Mouse (Mus musculus): ENCODE measurements around the gene Sec24b. TPM values are rescaled to one million over a fixed set of nuclear protein-coding genes. Genes with fewer than 3 reads are reported as not detected.

Gene Sec24b
- total RNA-seq, 2 experiments from 2014 or later = 72.2 to 84.2 TPM

GRCm38 (mm10) chr3:129981756-129982155 lies 79.6 kb downstream of the Sec24b start:
- no peak for DNase-seq
- intact Hi-C loops (cut with DNase I) = no loop called here

GRCm38 (mm10) chr3:129979510-129979909 lies 81.8 kb downstream of the Sec24b start:
- intact Hi-C loops (cut with DNase I) = no loop called here
- DNase-seq = no peak

DNA sequence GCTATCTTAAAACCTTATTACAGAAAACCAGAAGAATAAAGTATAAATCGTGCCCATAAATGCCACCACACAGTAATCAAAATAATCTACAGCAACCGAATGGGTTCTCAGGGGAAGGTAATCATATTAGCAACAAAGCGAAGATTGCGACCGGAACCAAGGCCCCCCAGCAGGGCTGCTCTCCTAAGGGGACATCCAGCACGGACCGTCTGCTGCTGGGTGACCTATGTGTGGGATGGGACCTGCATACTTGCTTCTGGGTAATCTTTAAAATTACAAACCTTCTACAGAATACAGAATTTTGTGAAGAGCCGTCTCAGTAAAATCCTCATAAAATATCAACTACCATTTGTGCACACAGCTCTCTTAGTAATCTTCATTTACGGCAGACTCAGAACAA lies 82.6 kb downstream of the Sec24b start:
- no peak for DNase-seq
- intact Hi-C loops (cut with DNase I) = no loop called here

DNA sequence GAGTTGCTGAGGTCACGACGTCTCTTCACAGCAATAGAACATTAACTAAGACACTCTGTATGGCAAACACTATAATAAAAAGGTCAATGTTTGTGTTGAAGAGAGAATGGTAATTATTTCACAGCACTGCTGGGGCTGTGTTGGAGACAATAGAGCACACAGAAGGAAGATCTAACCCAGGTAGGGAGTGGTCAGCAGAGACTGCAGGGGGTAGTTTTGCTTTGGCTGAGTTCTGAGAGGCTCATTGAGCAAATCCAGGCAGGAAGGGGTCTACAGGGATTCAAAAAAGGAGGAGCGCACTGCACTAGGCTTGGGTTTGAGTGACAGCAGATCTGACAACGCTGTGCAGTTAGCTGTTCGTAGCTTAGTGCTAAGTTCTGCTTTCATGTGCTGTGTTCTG lies 85.0 kb downstream of the Sec24b start:
- DNase-seq = no peak
- intact Hi-C loops (cut with DNase I) = no loop called here

- DNase-seq = peak; percentile 73
- intact Hi-C loops (cut with DNase I) = no loop called here
Measured at GRCm38 (mm10) chr3:129970529-129971515, 90.5 kb downstream of the Sec24b start.

DNA sequence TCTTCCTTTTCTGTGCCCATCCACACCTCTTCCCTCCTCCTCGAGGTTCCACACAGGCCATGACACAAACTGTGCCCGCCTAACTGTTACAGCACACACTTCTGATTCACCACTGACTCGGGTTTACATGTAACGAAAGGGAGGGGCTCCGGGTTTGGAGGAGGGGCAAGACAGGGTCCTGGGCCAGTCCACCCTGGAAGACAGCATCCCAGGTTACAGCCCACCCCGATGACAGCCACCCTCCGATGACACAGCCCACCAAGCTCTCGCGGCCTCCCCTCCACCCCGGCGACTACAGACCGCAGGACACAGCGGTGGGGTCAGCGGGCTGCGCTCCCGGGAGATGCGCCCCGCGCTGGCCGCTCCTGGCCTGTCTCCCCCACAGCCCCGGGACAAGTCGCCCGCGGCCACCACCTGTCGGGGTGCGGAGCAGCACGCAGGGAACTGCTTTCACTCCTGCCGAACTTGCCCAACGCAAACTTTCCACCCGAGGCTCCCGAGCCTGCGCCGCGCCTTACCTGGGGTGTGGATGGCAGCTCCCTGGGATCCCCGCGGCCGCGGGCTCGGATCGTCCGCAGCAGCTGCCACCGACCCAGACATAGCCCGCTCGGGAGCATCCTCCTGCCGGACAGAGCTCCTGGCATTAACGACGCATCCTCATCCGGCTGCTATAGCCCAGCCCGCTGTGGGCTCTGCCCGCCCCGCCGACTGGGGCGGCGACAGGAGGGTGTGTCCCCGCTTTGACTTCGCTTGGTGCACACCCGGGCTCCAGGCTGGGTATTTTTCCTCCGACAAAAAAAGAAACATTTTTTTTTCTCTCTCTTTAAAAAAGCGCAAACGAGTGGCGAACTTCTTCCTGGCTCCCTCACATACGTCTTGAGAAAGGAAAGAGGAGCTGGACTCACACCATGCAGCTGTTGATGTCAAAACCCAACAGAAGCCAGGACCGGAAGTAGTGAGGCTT lies 91.6 kb downstream of the Sec24b start, which contains the start of gene Mcub:
Gene Mcub (minus strand): TSS at position 775 of the 964 bp plus-strand sequence.
- DNase-seq = peak; percentile 9
- intact Hi-C loops (cut with DNase I) = no loop called here

DNA sequence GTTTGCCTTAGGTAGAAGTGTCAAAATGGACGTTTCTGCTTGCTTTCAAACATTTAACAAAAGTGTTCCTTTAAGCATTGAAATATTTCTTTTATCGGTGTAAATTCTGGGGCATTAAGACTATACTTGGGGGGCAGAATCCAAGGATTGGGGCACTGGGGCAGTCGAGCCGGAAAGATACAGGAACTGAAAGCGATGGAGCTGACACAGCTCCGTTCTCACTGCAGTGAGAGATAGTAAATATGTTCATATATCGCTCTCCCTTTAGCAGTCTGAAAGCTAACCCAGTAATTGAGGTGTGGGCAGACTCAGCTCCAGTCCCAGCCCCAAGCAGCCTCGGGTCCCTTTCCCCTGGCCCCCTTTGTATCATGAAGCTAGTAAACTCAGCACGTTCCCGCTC lies 92.3 kb downstream of the Sec24b start:
- intact Hi-C loops (cut with DNase I) = no loop called here
- DNase-seq = no peak

GRCm38 (mm10) chr3:129967874-129968273 lies 93.5 kb downstream of the Sec24b start:
- no peak for DNase-seq
- intact Hi-C loops (cut with DNase I) = no loop called here

GRCm38 (mm10) chr3:129964681-129965080 lies 96.7 kb downstream of the Sec24b start:
- no peak for DNase-seq
- intact Hi-C loops (cut with DNase I) = no loop called here

DNA sequence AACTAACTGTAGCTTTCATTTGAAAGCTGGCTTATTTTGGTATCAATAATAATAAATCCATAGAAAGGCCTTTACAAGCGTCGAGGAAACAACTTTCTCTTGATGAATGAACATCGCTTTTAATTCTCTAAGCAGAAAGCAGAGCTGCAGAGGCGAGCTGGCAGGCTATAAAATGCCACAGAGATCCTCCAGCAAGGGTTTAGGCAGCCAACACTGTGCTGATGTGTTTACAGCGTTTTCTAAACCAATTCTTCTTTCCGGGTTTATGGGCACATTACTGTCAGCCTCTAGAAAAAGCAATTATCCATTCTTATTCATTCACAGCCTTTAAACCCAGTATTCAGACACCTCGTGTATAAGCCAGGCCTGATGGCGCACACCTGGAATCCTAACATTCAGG lies 98.8 kb downstream of the Sec24b start:
- intact Hi-C loops (cut with DNase I) = no loop called here
- no peak for DNase-seq

- no peak for DNase-seq
- intact Hi-C loops (cut with DNase I) = no loop called here
Measured at GRCm38 (mm10) chr3:129953296-129953695, 108.1 kb downstream of the Sec24b start.

DNA sequence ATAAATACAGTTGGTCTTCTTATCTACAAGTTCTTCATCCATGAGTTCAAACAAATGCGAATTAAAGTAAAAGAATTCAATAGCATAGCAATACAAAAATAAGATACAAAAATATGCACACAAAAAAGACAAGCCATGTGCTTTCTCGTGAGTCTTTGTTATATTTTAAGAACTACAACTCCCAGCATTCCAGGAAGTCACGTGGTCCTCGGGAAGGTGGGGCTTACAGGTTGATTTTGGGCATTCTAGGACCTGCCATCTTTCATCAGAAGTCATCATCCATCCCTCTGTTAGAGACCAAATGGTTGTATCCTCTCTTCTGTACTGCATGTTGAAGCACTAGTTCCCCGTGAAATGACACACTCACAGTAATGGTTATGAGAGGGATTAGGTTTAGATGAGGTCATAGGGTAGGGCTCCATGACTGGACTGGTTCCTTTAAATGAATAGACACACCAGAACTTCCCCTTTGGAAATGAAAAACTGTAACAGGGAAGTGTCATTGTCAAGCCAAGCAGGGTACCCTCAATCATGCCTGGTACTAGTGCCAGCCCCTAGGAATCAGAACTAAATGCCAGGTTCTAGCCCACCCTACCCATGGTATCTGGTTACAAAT lies 112.1 kb downstream of the Sec24b start:
- no peak for DNase-seq
- intact Hi-C loops (cut with DNase I) = no loop called here

- intact Hi-C loops (cut with DNase I) = no loop called here
- DNase-seq = no peak
Measured at GRCm38 (mm10) chr3:129948359-129948758, 113.0 kb downstream of the Sec24b start.

GRCm38 (mm10) chr3:129946217-129946914 lies 115.0 kb downstream of the Sec24b start:
- DNase-seq = no peak
- intact Hi-C loops (cut with DNase I) = no loop called here

GRCm38 (mm10) chr3:129943813-129944212 lies 117.5 kb downstream of the Sec24b start:
- intact Hi-C loops (cut with DNase I) = no loop called here
- DNase-seq = no peak

DNA sequence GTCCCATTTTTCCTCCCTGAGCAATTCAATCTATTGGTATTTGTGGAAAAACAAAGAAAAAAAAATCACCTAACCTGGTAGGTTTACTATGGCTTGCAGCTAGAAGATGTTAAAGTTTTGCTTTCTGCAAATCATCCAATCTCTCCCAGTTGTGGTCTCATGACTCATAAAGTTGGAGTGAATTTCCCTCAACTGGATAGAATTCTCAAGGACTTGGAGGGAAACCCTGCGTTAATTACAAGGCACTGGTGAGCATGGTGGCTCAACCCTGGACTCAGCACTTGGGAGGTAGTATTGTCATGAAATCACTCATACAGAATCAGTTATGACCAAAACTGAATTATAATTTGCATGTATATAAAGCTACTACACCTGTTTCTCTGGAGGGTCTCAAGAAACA lies 120.1 kb downstream of the Sec24b start:
- intact Hi-C loops (cut with DNase I) = no loop called here

DNA sequence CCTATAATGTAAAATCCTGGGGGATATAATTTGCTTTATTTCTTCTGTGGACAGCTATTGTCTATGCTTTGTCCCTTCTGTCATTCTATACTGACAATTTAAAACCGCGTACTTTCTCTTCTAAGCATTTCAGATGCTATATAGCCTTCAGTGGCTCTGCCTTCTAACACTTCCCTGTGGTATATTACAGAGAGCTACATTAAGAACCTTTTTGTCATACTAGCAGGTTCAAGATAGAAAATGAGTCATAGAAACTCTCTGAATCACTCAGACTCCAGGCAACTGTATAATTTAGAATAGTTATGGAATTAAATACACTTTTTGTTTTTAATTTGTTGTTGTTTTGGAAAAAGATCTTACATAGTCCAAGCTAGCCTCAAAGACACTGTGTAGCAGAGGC lies 120.6 kb downstream of the Sec24b start:
- intact Hi-C loops (cut with DNase I) = no loop called here
- DNase-seq = no peak

More for the DNA sequence above, 120.1 kb downstream of the Sec24b start:
- DNase-seq = no peak

GRCm38 (mm10) chr3:129939058-129939457 lies 122.3 kb downstream of the Sec24b start:
- no peak for DNase-seq
- intact Hi-C loops (cut with DNase I) = no loop called here

GRCm38 (mm10) chr3:129937848-129938247 lies 123.5 kb downstream of the Sec24b start:
- DNase-seq = no peak
- intact Hi-C loops (cut with DNase I) = no loop called here

DNA sequence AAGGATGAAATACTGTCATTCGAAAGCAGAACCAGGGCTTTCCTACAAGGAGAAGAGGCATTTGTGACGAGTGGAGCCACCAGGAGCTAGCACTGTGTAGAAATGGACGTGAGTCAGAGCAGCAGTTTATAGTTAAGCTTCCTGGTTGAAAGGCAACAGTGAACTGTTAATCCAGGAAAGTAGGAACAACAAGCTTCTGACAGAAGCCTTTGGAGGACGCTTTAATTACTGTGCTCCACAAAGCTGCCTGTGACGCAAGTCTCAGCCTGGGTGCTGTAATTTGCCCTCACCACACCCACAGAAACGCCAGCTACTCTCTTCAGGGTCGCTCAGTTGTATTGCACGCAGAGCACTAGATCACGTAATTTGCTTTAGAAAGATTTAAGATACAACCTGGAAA lies 124.8 kb downstream of the Sec24b start:
- no peak for DNase-seq
- intact Hi-C loops (cut with DNase I) = no loop called here
